Mouse (Mus musculus): ENCODE results near the gene Cadps. TPM values are rescaled to one million over a fixed set of nuclear protein-coding genes. Genes with fewer than 3 reads are reported as not detected.

Cadps gene
- polyA plus RNA-seq, 1 experiment from 2014 or later: 0.62 TPM

- ATAC-seq (replicated peaks; ENCODE audit: low FRiP score) (no peak), DNase-seq (ENCODE audit: low spot score) (no peak)
- Histone ChIP-seq H3K27ac (ENCODE audit: low read depth, low read length) (no peak overlapping the region), H3K27me3 (replicated peaks; ENCODE audit: control insufficient read depth, insufficient read depth, low read length) (no peaks in the 10 kb centered on the region), H3K9me3 (ENCODE audit: control insufficient read depth, low read length) (no peaks in the 10 kb centered on the region), H3K36me3 (ENCODE audit: control insufficient read depth, insufficient read depth, low read length) (no peaks in the 10 kb centered on the region), H3K4me2 (no peak overlapping the region), H3K4me3 (ENCODE audit: low read depth, low read length) (no peak overlapping the region), H3K9ac (ENCODE audit: low read depth, low read length) (no peak overlapping the region), H3K4me1 (replicated peaks; ENCODE audit: control insufficient read depth, insufficient read depth, low read length) (no peaks in the 10 kb centered on the region)
- WGBS: 54% methylated on average over 3 of the region's 3 CpGs
These were observed 372.1 kb downstream of the Cadps start for GRCm38 (mm10) chr14:12450807-12451206.

- 85% methylated on average over 6 of the region's 6 CpGs for WGBS
- ATAC-seq (replicated peaks; ENCODE audit: low FRiP score) (no peak), DNase-seq (ENCODE audit: low spot score) (no peak)
- no peaks in the 10 kb centered on the region for H3K36me3 ChIP-seq (ENCODE audit: control insufficient read depth, insufficient read depth, low read length)
- no peak overlapping the region for H3K4me2 ChIP-seq
- no peaks in the 10 kb centered on the region for H3K9me3 ChIP-seq (ENCODE audit: control insufficient read depth, low read length)
- H3K27ac ChIP-seq (ENCODE audit: low read depth, low read length): no peak overlapping the region
- no peaks in the 10 kb centered on the region for H3K27me3 ChIP-seq (replicated peaks; ENCODE audit: control insufficient read depth, insufficient read depth, low read length)
- no peak overlapping the region for H3K9ac ChIP-seq (ENCODE audit: low read depth, low read length)
- no peak overlapping the region for H3K4me3 ChIP-seq (ENCODE audit: low read depth, low read length)
- no peaks in the 10 kb centered on the region for H3K4me1 ChIP-seq (replicated peaks; ENCODE audit: control insufficient read depth, insufficient read depth, low read length)
These were observed 374.0 kb downstream of the Cadps start for GRCm38 (mm10) chr14:12448883-12449282.

- 63% methylated on average over 2 of the region's 2 CpGs for whole genome bisulfite sequencing
- Histone ChIP-seq H3K27ac (ENCODE audit: low read depth, low read length) (no peak overlapping the region), H3K36me3 (ENCODE audit: control insufficient read depth, insufficient read depth, low read length) (no peaks in the 10 kb centered on the region), H3K9ac (ENCODE audit: low read depth, low read length) (no peak overlapping the region), H3K4me2 (no peak overlapping the region), H3K4me3 (ENCODE audit: low read depth, low read length) (no peak overlapping the region), H3K4me1 (replicated peaks; ENCODE audit: control insufficient read depth, insufficient read depth, low read length) (no peaks in the 10 kb centered on the region), H3K27me3 (replicated peaks; ENCODE audit: control insufficient read depth, insufficient read depth, low read length) (no peaks in the 10 kb centered on the region), H3K9me3 (ENCODE audit: control insufficient read depth, low read length) (no peaks in the 10 kb centered on the region)
- DNase-seq (ENCODE audit: low spot score) (no peak), ATAC-seq (replicated peaks; ENCODE audit: low FRiP score) (no peak)
These were observed 381.9 kb downstream of the Cadps start for GRCm38 (mm10) chr14:12441019-12441418.

GRCm38 (mm10) chr14:12437976-12438375, 384.9 kb downstream of the Cadps start:
- H3K27me3 ChIP-seq (replicated peaks; ENCODE audit: control insufficient read depth, insufficient read depth, low read length): no peaks in the 10 kb centered on the region
- H3K4me3 ChIP-seq (ENCODE audit: low read depth, low read length): no peak overlapping the region
- WGBS: 76% methylated on average over 4 of the region's 4 CpGs

GRCm38 (mm10) chr14:12437422-12437821, 385.5 kb downstream of the Cadps start:
- Histone ChIP-seq H3K4me2 (no peak overlapping the region), H3K4me3 (ENCODE audit: low read depth, low read length) (no peak overlapping the region), H3K4me1 (replicated peaks; ENCODE audit: control insufficient read depth, insufficient read depth, low read length) (no peaks in the 10 kb centered on the region), H3K36me3 (ENCODE audit: control insufficient read depth, insufficient read depth, low read length) (no peaks in the 10 kb centered on the region), H3K27me3 (replicated peaks; ENCODE audit: control insufficient read depth, insufficient read depth, low read length) (no peaks in the 10 kb centered on the region), H3K27ac (ENCODE audit: low read depth, low read length) (no peak overlapping the region), H3K9me3 (ENCODE audit: control insufficient read depth, low read length) (no peaks in the 10 kb centered on the region), H3K9ac (ENCODE audit: low read depth, low read length) (no peak overlapping the region)
- ATAC-seq (replicated peaks; ENCODE audit: low FRiP score): no peak
- DNase-seq (ENCODE audit: low spot score): no peak
- 75% methylated on average over 7 of the region's 7 CpGs for WGBS

More at GRCm38 (mm10) chr14:12437976-12438375, 384.9 kb downstream of the Cadps start:
- no peak for DNase-seq (ENCODE audit: low spot score)
- ATAC-seq (replicated peaks; ENCODE audit: low FRiP score): no peak
- Histone ChIP-seq H3K9me3 (ENCODE audit: control insufficient read depth, low read length) (no peaks in the 10 kb centered on the region), H3K9ac (ENCODE audit: low read depth, low read length) (no peak overlapping the region), H3K36me3 (ENCODE audit: control insufficient read depth, insufficient read depth, low read length) (no peaks in the 10 kb centered on the region), H3K27ac (ENCODE audit: low read depth, low read length) (no peak overlapping the region), H3K4me1 (replicated peaks; ENCODE audit: control insufficient read depth, insufficient read depth, low read length) (no peaks in the 10 kb centered on the region), H3K4me2 (no peak overlapping the region)

GRCm38 (mm10) chr14:12436903-12437368, 385.9 kb downstream of the Cadps start:
- no peak for ATAC-seq (replicated peaks; ENCODE audit: low FRiP score)
- H3K27ac ChIP-seq (ENCODE audit: low read depth, low read length): no peak overlapping the region
- 76% methylated on average over 14 of the region's 14 CpGs for WGBS
- no peaks in the 10 kb centered on the region for H3K4me1 ChIP-seq (replicated peaks; ENCODE audit: control insufficient read depth, insufficient read depth, low read length)
- DNase-seq (ENCODE audit: low spot score): no peak
- no peak overlapping the region for H3K9ac ChIP-seq (ENCODE audit: low read depth, low read length)
- no peaks in the 10 kb centered on the region for H3K36me3 ChIP-seq (ENCODE audit: control insufficient read depth, insufficient read depth, low read length)
- no peak overlapping the region for H3K4me3 ChIP-seq (ENCODE audit: low read depth, low read length)
- no peaks in the 10 kb centered on the region for H3K9me3 ChIP-seq (ENCODE audit: control insufficient read depth, low read length)
- no peaks in the 10 kb centered on the region for H3K27me3 ChIP-seq (replicated peaks; ENCODE audit: control insufficient read depth, insufficient read depth, low read length)
- H3K4me2 ChIP-seq: no peak overlapping the region

GRCm38 (mm10) chr14:12428021-12428654, 394.7 kb downstream of the Cadps start:
- no peaks in the 10 kb centered on the region for H3K36me3 ChIP-seq (ENCODE audit: control insufficient read depth, insufficient read depth, low read length)
- ATAC-seq (replicated peaks; ENCODE audit: low FRiP score): no peak
- DNase-seq (ENCODE audit: low spot score): no peak
- 82% methylated on average over 8 of the region's 8 CpGs for WGBS
- H3K9ac ChIP-seq (ENCODE audit: low read depth, low read length): no peak overlapping the region
- H3K27ac ChIP-seq (ENCODE audit: low read depth, low read length): no peak overlapping the region
- no peaks in the 10 kb centered on the region for H3K4me1 ChIP-seq (replicated peaks; ENCODE audit: control insufficient read depth, insufficient read depth, low read length)
- H3K27me3 ChIP-seq (replicated peaks; ENCODE audit: control insufficient read depth, insufficient read depth, low read length): no peaks in the 10 kb centered on the region
- H3K4me2 ChIP-seq: no peak overlapping the region
- H3K4me3 ChIP-seq (ENCODE audit: low read depth, low read length): no peak overlapping the region
- no peaks in the 10 kb centered on the region for H3K9me3 ChIP-seq (ENCODE audit: control insufficient read depth, low read length)

GRCm38 (mm10) chr14:12425311-12425710, 397.6 kb downstream of the Cadps start:
- no peaks in the 10 kb centered on the region for H3K9me3 ChIP-seq (ENCODE audit: control insufficient read depth, low read length)
- H3K27ac ChIP-seq (ENCODE audit: low read depth, low read length): no peak overlapping the region
- no peak for ATAC-seq (replicated peaks; ENCODE audit: low FRiP score)
- no peaks in the 10 kb centered on the region for H3K4me1 ChIP-seq (replicated peaks; ENCODE audit: control insufficient read depth, insufficient read depth, low read length)
- 61% methylated on average over 6 of the region's 6 CpGs for WGBS
- H3K4me2 ChIP-seq: no peak overlapping the region
- DNase-seq (ENCODE audit: low spot score): no peak
- no peak overlapping the region for H3K4me3 ChIP-seq (ENCODE audit: low read depth, low read length)
- no peak overlapping the region for H3K9ac ChIP-seq (ENCODE audit: low read depth, low read length)
- H3K27me3 ChIP-seq (replicated peaks; ENCODE audit: control insufficient read depth, insufficient read depth, low read length): no peaks in the 10 kb centered on the region
- no peaks in the 10 kb centered on the region for H3K36me3 ChIP-seq (ENCODE audit: control insufficient read depth, insufficient read depth, low read length)

GRCm38 (mm10) chr14:12410276-12410675, 412.6 kb downstream of the Cadps start:
- no peaks in the 10 kb centered on the region for H3K4me1 ChIP-seq (replicated peaks; ENCODE audit: control insufficient read depth, insufficient read depth, low read length)
- no peak overlapping the region for H3K4me2 ChIP-seq
- H3K27ac ChIP-seq (ENCODE audit: low read depth, low read length): no peak overlapping the region
- ATAC-seq (replicated peaks; ENCODE audit: low FRiP score) (no peak), DNase-seq (ENCODE audit: low spot score) (no peak)
- no peak overlapping the region for H3K4me3 ChIP-seq (ENCODE audit: low read depth, low read length)
- H3K9me3 ChIP-seq (ENCODE audit: control insufficient read depth, low read length): no peaks in the 10 kb centered on the region
- H3K9ac ChIP-seq (ENCODE audit: low read depth, low read length): no peak overlapping the region
- WGBS: 90% methylated on average over 12 of the region's 12 CpGs
- no peaks in the 10 kb centered on the region for H3K36me3 ChIP-seq (ENCODE audit: control insufficient read depth, insufficient read depth, low read length)
- H3K27me3 ChIP-seq (replicated peaks; ENCODE audit: control insufficient read depth, insufficient read depth, low read length): no peaks in the 10 kb centered on the region
